Mouse (Mus musculus): Measurements from ENCODE around the gene Frmd8. TPM values are rescaled to one million over a fixed set of nuclear protein-coding genes. Genes with fewer than 3 reads are reported as not detected.

Gene Frmd8
- polyA plus RNA-seq, 1 experiment = 25.3 TPM

DNA sequence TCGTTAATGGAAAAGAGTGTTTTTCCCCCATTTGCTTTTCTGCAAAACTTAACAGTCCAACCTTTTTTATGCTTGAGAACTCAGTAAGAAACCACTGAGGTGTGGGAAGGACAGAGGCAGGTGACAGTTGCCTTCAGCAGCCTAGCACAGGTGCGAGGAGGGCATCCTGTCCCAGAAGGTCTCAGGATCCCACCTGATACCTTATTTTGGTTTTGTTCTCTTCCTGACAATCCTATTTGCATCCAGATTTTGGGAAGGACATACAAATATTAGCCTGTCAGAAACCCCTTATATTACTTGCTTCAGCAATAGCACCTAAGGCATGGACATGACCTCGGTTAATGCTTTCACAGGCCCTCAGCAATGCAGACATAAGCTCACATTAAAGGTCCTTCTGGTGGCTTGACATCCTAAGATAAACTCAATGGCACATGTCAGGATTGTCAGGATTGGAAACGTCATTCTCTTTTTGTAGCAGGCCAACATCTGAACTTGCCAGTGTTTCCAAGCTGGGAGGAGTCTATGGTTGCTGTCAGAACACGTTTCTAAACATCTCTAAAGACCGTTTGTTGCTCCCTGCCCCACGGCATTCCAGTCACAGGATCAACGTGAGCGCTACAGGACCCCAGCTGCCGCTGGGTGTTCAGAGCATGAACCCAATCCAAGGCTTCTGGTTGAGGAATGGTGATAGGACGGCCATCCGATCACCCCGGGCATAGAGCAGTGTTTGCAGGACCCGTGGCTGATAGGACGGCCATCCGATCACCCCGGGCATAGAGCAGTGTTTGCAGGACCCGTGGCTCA is 34.8 kb downstream of the Frmd8 start:
- TF ChIP-seq POLR2A (IDR thresholded peaks at IDR 0.05; ENCODE audit: control insufficient read depth, low read depth, low read length) = no peak; the same call in 1 of the 2 replicates
- TF ChIP-seq CTCF (IDR thresholded peaks at IDR 0.05; ENCODE audit: control insufficient read depth, insufficient read depth, insufficient replicate concordance, low read depth, low read length) = no peak
- H3K27ac ChIP-seq (ENCODE audit: control insufficient read depth, insufficient read depth, low read depth, low read length) = no peak overlapping the region; the same call in 1 of the 2 replicates

GRCm38 (mm10) chr19:5839317-5840085 is 35.6 kb downstream of the Frmd8 start:
- TF ChIP-seq CTCF (IDR thresholded peaks at IDR 0.05; ENCODE audit: control insufficient read depth, insufficient read depth, insufficient replicate concordance, low read depth, low read length) = no peak
- peak; percentile 20; the same call in 1 of the 2 replicates for TF ChIP-seq POLR2A (IDR thresholded peaks at IDR 0.05; ENCODE audit: control insufficient read depth, low read depth, low read length)
- no peaks in the 10 kb centered on the region for H3K27me3 ChIP-seq (ENCODE audit: control insufficient read depth, insufficient read depth, low read length)
- peaks cover 2% of the 10 kb centered on the region for H3K4me1 ChIP-seq (ENCODE audit: control insufficient read depth, insufficient read depth, low read length)

More for the DNA sequence above, 34.8 kb downstream of the Frmd8 start:
- H3K27me3 ChIP-seq (ENCODE audit: control insufficient read depth, insufficient read depth, low read length) = no peaks in the 10 kb centered on the region
- no peak overlapping the region for H3K4me3 ChIP-seq (ENCODE audit: control insufficient read depth, low read depth, low read length)
- H3K4me1 ChIP-seq (ENCODE audit: control insufficient read depth, insufficient read depth, low read length) = peaks cover 9% of the 10 kb centered on the region
- no peaks in the 10 kb centered on the region; the same call in 1 of the 2 replicates for H3K36me3 ChIP-seq (ENCODE audit: control insufficient read depth, insufficient read depth, low read length)

DNA sequence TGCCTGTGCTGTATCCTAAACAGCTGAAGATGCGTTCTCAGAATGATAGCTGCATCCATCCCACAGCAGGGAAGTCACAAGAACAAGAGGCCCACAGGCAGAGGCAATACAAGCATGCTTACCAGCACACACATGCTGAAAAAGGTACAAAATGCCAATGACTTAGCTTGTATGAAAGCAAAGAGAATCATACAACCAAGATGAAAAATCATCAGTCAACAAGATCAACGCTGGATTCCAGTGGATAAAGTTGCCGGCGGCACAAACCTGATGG is 36.2 kb downstream of the Frmd8 start:
- H3K4me3 ChIP-seq (ENCODE audit: control insufficient read depth, low read depth, low read length) = no peak overlapping the region
- no peaks in the 10 kb centered on the region for H3K36me3 ChIP-seq (ENCODE audit: control insufficient read depth, insufficient read depth, low read length)
- peaks cover 2% of the 10 kb centered on the region for H3K4me1 ChIP-seq (ENCODE audit: control insufficient read depth, insufficient read depth, low read length)
- H3K27ac ChIP-seq (ENCODE audit: control insufficient read depth, insufficient read depth, low read depth, low read length) = no peak overlapping the region
- no peak for TF ChIP-seq CTCF (IDR thresholded peaks at IDR 0.05; ENCODE audit: control insufficient read depth, insufficient read depth, insufficient replicate concordance, low read depth, low read length)
- no peak for TF ChIP-seq POLR2A (IDR thresholded peaks at IDR 0.05; ENCODE audit: control insufficient read depth, low read depth, low read length)
- no peaks in the 10 kb centered on the region for H3K27me3 ChIP-seq (ENCODE audit: control insufficient read depth, insufficient read depth, low read length)

More at GRCm38 (mm10) chr19:5839317-5840085, 35.6 kb downstream of the Frmd8 start:
- no peaks in the 10 kb centered on the region for H3K36me3 ChIP-seq (ENCODE audit: control insufficient read depth, insufficient read depth, low read length)
- H3K27ac ChIP-seq (ENCODE audit: control insufficient read depth, insufficient read depth, low read depth, low read length) = no peak overlapping the region
- no peak overlapping the region for H3K4me3 ChIP-seq (ENCODE audit: control insufficient read depth, low read depth, low read length)

DNA sequence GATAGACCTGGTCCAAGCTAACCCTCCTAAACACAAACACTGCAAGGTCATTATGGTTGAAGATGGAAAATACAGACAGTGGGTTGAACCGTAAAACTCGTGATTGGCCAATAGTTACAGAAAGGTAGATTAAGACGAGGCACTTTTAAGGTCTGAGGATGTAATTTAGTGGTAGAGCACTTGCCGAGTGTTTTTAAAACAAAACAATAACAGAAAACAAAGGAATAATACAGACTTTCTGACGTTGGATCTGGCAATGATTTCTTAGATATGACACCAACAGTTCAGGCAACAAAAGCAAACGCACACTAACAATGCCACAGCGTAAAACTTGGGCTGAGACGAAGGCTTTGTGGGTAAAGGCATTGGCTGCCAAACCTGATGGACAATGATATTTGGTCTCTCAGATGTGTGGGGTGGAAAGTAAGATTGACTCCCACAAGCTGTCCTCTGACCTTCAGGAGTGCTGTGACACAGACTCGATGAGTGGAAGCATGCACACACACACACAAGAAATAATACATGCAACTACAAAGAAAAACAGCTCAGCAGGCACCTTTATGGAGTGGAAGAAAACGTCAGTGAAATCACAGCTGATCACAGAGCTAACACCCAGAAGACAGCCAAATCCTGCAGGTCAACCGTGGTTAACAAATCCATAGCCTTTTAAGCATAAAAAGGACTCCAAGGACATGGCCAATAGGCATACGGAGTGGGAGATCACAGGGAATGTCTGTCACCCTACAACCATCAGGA is 36.8 kb downstream of the Frmd8 start:
- no peak for TF ChIP-seq CTCF (IDR thresholded peaks at IDR 0.05; ENCODE audit: control insufficient read depth, insufficient read depth, insufficient replicate concordance, low read depth, low read length)
- H3K36me3 ChIP-seq (ENCODE audit: control insufficient read depth, insufficient read depth, low read length) = no peaks in the 10 kb centered on the region
- H3K4me1 ChIP-seq (ENCODE audit: control insufficient read depth, insufficient read depth, low read length) = peaks cover 2% of the 10 kb centered on the region
- H3K27ac ChIP-seq (ENCODE audit: control insufficient read depth, insufficient read depth, low read depth, low read length) = no peak overlapping the region; the same call in 1 of the 2 replicates
- no peak overlapping the region for H3K4me3 ChIP-seq (ENCODE audit: control insufficient read depth, low read depth, low read length)
- H3K27me3 ChIP-seq (ENCODE audit: control insufficient read depth, insufficient read depth, low read length) = no peaks in the 10 kb centered on the region

DNA sequence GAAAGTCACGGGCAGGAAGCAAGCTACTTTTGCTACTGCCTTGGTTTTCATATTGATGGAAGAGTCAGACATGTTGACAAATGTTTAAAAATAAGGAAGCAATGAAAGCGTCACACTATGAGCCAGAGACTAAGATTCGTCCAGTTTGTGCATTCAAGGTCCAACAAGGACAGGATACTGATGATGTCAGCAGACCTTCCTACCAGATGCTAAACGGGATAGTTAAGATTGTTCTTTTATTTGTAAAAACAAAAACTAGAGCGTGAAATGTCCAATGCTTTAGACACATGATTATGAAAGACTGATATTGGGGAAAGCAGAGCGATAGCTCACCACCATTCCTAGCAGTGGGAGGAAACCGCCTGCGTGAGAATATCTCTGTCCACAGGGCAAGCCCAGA is 37.5 kb downstream of the Frmd8 start:
- peaks cover 2% of the 10 kb centered on the region for H3K4me1 ChIP-seq (ENCODE audit: control insufficient read depth, insufficient read depth, low read length)
- no peaks in the 10 kb centered on the region for H3K27me3 ChIP-seq (ENCODE audit: control insufficient read depth, insufficient read depth, low read length)
- no peak overlapping the region for H3K4me3 ChIP-seq (ENCODE audit: control insufficient read depth, low read depth, low read length)
- no peak overlapping the region for H3K27ac ChIP-seq (ENCODE audit: control insufficient read depth, insufficient read depth, low read depth, low read length)
- H3K36me3 ChIP-seq (ENCODE audit: control insufficient read depth, insufficient read depth, low read length) = no peaks in the 10 kb centered on the region
- TF ChIP-seq CTCF (IDR thresholded peaks at IDR 0.05; ENCODE audit: control insufficient read depth, insufficient read depth, insufficient replicate concordance, low read depth, low read length) (no peak), POLR2A (IDR thresholded peaks at IDR 0.05; ENCODE audit: control insufficient read depth, low read depth, low read length) (no peak)

- Histone ChIP-seq H3K27me3 (ENCODE audit: control insufficient read depth, insufficient read depth, low read length) (no peaks in the 10 kb centered on the region), H3K27ac (ENCODE audit: control insufficient read depth, insufficient read depth, low read depth, low read length) (peak overlapping the region; percentile 40; the same call in 1 of the 2 replicates), H3K4me3 (ENCODE audit: control insufficient read depth, low read depth, low read length) (no peak overlapping the region), H3K36me3 (ENCODE audit: control insufficient read depth, insufficient read depth, low read length) (no peaks in the 10 kb centered on the region), H3K4me1 (ENCODE audit: control insufficient read depth, insufficient read depth, low read length) (peaks cover 2% of the 10 kb centered on the region)
- TF ChIP-seq CTCF (IDR thresholded peaks at IDR 0.05; ENCODE audit: control insufficient read depth, insufficient read depth, insufficient replicate concordance, low read depth, low read length) (no peak), POLR2A (IDR thresholded peaks at IDR 0.05; ENCODE audit: control insufficient read depth, low read depth, low read length) (peak; percentile 24; the same call in 1 of the 2 replicates)
Observed at GRCm38 (mm10) chr19:5836941-5837572, 38.0 kb downstream of the Frmd8 start.

Data from testis, adult 2 months (tissue).